Mouse (Mus musculus) cerebellum, adult 18-20 months (tissue): ENCODE data around the gene Olfr1218.
"Not testable (repeated sequence)": the region's sequence is repeated elsewhere in the genome, so short reads cannot be mapped to it uniquely, and the experiment has no call there.

Experiments
- DNase-seq, 2 experiments: peaks; one replicate each; pipeline ENCODE4 v3.0.0; 2021

The Olfr1218 gene

GRCm38 (mm10) chr2:89061087-89061486 is at the start of gene Olfr1218:
Gene Olfr1218, minus strand, starts transcription at chr2:89061187.
- DNase-seq: no peak

DNA sequence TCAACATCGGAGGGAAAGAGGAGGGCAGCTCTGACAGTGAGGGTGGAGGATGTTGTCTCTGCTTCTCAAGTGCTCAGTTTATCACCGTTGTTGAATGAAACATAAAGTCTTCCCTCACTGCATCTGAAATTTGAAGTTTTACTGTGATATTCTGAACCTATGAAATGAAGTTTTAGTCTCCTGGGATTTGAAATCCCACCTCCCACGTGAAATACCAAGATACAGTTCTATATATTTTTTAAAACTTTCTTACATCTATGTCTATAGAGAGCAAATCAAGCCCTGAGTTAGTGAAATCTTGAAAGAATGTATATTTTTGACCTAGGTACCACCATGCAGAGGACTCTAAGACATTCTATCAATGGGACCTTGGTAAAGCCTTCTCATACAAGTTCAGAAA is 45.7 kb upstream of the Olfr1218 start, which contains the start of gene Olfr1220:
Gene Olfr1220, minus strand, starts transcription at position 101 of the 400 bp plus-strand sequence.
- DNase-seq: no peak

DNA sequence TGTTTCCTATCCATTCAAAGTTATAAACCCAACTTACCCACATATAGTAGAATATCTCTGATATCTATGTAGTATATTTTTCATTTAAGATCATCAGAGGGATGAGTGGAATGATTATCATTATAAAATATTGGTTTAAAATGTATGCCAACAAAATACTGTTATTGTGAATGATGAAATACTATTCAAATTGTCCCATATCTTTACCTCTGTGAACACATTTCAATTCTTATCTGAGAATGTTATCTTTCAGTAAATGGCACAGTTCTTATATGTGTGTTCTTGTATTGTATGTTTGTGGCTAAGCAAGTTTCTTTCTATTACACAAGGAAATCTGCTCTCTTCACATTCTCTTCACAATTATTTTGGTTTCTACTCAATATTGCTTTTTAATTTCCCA is 44.7 kb upstream of the Olfr1218 start:
- no peak for DNase-seq

GRCm38 (mm10) chr2:89093848-89094247 is 32.9 kb upstream of the Olfr1218 start:
- no peak for DNase-seq

GRCm38 (mm10) chr2:89083413-89083812 is 22.4 kb upstream of the Olfr1218 start, which contains the start of gene Olfr1219:
Gene Olfr1219, minus strand, starts transcription at chr2:89083513.
- no peak for DNase-seq

GRCm38 (mm10) chr2:89081487-89081886 is 20.5 kb upstream of the Olfr1218 start:
- no peak for DNase-seq

GRCm38 (mm10) chr2:89031965-89032364 is 29.0 kb downstream of the Olfr1218 start, which contains the start of gene Olfr1217:
Gene Olfr1217, minus strand, starts transcription at chr2:89032065.
- DNase-seq: no peak

DNA sequence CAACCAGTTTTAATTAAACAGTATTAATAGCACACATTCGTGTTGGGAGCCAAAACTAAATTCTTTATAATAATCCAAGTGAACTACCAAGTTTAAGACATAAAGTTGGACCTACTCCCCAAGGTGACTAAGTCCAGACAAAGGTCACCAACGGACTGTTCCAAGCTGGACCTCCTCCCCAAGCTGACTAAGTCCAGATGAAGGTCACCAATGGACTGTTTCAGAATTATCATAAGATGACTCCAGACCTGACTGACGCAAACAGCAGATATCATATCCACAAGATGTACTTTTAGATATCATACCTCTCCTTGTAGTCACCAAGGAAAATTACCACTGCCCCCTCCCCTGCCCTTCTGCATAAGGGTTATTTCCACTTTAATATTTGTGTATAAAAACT is 39.6 kb downstream of the Olfr1218 start:
- DNase-seq: not testable (repeated sequence)

DNA sequence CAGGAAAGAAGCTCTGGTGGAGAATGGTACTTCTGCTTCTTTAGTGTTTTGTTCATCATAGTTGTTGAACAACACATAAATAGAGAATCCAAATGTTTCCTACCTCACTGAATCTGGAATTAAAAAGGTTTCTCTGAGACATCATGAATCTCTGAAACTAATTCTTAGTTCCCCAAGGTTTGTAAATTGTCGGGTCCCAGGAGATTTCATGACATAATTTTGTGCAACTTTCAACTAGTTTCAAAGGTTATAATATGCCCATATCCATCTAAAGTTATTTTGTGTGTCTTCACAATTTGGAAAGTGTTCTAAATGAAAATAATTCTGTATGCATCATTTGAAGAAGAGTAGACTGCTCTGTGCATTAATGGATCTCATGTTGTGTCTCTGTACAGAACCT is 42.7 kb downstream of the Olfr1218 start, which contains the start of gene Olfr1216:
Gene Olfr1216, minus strand, starts transcription at position 101 of the 400 bp plus-strand sequence.
- no peak for DNase-seq

- DNase-seq: no peak
Observed at GRCm38 (mm10) chr2:89006873-89007272, 54.1 kb downstream of the Olfr1218 start, which contains the start of gene Olfr1215. Gene Olfr1215, minus strand, starts transcription at chr2:89006973.
